Mouse (Mus musculus) heart, postnatal 25 days (tissue): ENCODE results near the gene Zfp65. TPM values are rescaled to one million over a fixed set of nuclear protein-coding genes. Genes with fewer than 3 reads are reported as not detected.

Experiments used
- total RNA-seq, 2 experiments: library from RNA; stranded (reverse); gene quantifications; 2 replicates each; pipeline ENCODE4 v1.2.3; 2021

The Zfp65 gene
- total RNA-seq, 2 experiments from 2014 or later: 6.5 to 7.1 TPM

Other genes starting within 250 kb of the Zfp65 start
- 10 to 100 TPM; 17.0 to 19.5 TPM for gene Zfp874b, start 244.9 kb downstream of the Zfp65 start, total RNA-seq
- gene Zfp58, start 228.6 kb downstream of the Zfp65 start, total RNA-seq: 1 to 10 TPM; 3.8 to 4.6 TPM
- gene Gm26965, start 203.0 kb downstream of the Zfp65 start, total RNA-seq: not detected
- 10 to 100 TPM in 1 of 2 experiments, 1 to 10 TPM in 1; 5.9 to 11.1 TPM for gene Zfp87, start 203.0 kb downstream of the Zfp65 start, total RNA-seq
- gene Zfp748, start 175.3 kb downstream of the Zfp65 start, total RNA-seq: 1 to 10 TPM; 3.5 to 3.9 TPM
- gene Zfp729b, start 119.5 kb downstream of the Zfp65 start, total RNA-seq: 1 to 10 TPM; 4.0 to 5.6 TPM
- 1 to 10 TPM in 1 of 2 experiments, not detected in 1; 1.1 TPM for gene Gm49345, start 91.4 kb downstream of the Zfp65 start, total RNA-seq
- 1 to 10 TPM; 2.9 to 3.7 TPM for gene Zfp729a, start 91.4 kb downstream of the Zfp65 start, total RNA-seq
- gene Zfp738, start 42.1 kb downstream of the Zfp65 start, total RNA-seq: 1 to 10 TPM; 4.0 to 5.7 TPM
- 1 to 10 TPM; 1.8 to 2.4 TPM for gene Zfp85, start 26.1 kb upstream of the Zfp65 start, total RNA-seq
- gene Zfp493, start 50.5 kb upstream of the Zfp65 start, total RNA-seq: 1 to 10 TPM; 1.5 TPM
- gene Zfp273, start 84.6 kb upstream of the Zfp65 start, total RNA-seq: 1 to 10 TPM; 2.5 to 2.6 TPM
- 1 to 10 TPM in 1 of 2 experiments, not detected in 1; 1.1 TPM for gene Gm10037, start 101.9 kb upstream of the Zfp65 start, total RNA-seq
- gene BC048507, start 134.2 kb upstream of the Zfp65 start, total RNA-seq: not detected